Mouse (Mus musculus) testis, adult 2 months (tissue): Measurements from ENCODE around the gene Eml1. TPM values are rescaled to one million over a fixed set of nuclear protein-coding genes. Genes with fewer than 3 reads are reported as not detected.

Experiments used
- H3K27ac ChIP-seq: fragments of 200-500 bp; 2 replicates; pipeline ENCODE4 v1.5.1; 2012; ENCODE audit warnings: low read depth, low read length; ENCODE audit not compliant: control insufficient read depth, insufficient read depth
- H3K27me3 ChIP-seq: fragments of 200-500 bp; 2 replicates; pipeline ENCODE4 v1.6.1; 2012; ENCODE audit warnings: mild to moderate bottlenecking, low read length, moderate library complexity; ENCODE audit not compliant: control insufficient read depth, insufficient read depth
- H3K36me3 ChIP-seq: fragments of 200-500 bp; 2 replicates; pipeline ENCODE4 v1.6.1; 2012; ENCODE audit warnings: mild to moderate bottlenecking, low read length; ENCODE audit not compliant: control insufficient read depth, insufficient read depth
- H3K4me1 ChIP-seq: fragments of 200-500 bp; 2 replicates; pipeline ENCODE4 v1.6.1; 2012; ENCODE audit warnings: low read length; ENCODE audit not compliant: control insufficient read depth, insufficient read depth
- H3K4me3 ChIP-seq: fragments of 200-500 bp; 2 replicates; pipeline ENCODE4 v1.5.1; 2012; ENCODE audit warnings: low read depth, mild to moderate bottlenecking, low read length, moderate library complexity, mixed read lengths; ENCODE audit not compliant: control insufficient read depth
- CTCF ChIP-seq: fragments of 200-500 bp; IDR thresholded peaks from 2 replicates; pipeline ENCODE4 v1.5.1; 2012; ENCODE audit warnings: low read depth, mild to moderate bottlenecking, inconsistent platforms, low read length, moderate library complexity; ENCODE audit not compliant: control insufficient read depth, insufficient read depth, insufficient replicate concordance
- POLR2A ChIP-seq: fragments of 200-500 bp; IDR thresholded peaks from 2 replicates; pipeline ENCODE4 v1.6.1; 2012; ENCODE audit warnings: low read depth, mild to moderate bottlenecking, inconsistent platforms, low read length, moderate library complexity; ENCODE audit not compliant: control insufficient read depth
- polyA plus RNA-seq: library from polyadenylated mRNA; depleted of rRNA; stranded (reverse); fragments of >200 nt; gene quantifications from 2 replicates; pipeline ENCODE4 v1.2.3, GENCODE M21; 2012

Gene Eml1
- polyA plus RNA-seq, 1 experiment: 4.0 TPM

GRCm38 (mm10) chr12:108393637-108394036 is 22.9 kb downstream of the Eml1 start:
- TF ChIP-seq CTCF: no peak
- TF ChIP-seq POLR2A: no peak
- no peaks in the 10 kb centered on the region for H3K4me1 ChIP-seq
- H3K4me3 ChIP-seq: no peak overlapping the region
- no peak overlapping the region for H3K27ac ChIP-seq
- no peaks in the 10 kb centered on the region for H3K36me3 ChIP-seq
- H3K27me3 ChIP-seq: no peaks in the 10 kb centered on the region

- no peaks in the 10 kb centered on the region for H3K36me3 ChIP-seq
- H3K27me3 ChIP-seq: no peaks in the 10 kb centered on the region
- no peak overlapping the region for H3K4me3 ChIP-seq
- TF ChIP-seq POLR2A (no peak), CTCF (no peak)
- no peaks in the 10 kb centered on the region for H3K4me1 ChIP-seq
- H3K27ac ChIP-seq: no peak overlapping the region
Observed at GRCm38 (mm10) chr12:108394534-108395284, 24.0 kb downstream of the Eml1 start.

GRCm38 (mm10) chr12:108395285-108395660 is 24.5 kb downstream of the Eml1 start:
- Histone ChIP-seq H3K27ac (no peak overlapping the region), H3K4me1 (no peaks in the 10 kb centered on the region)
- no peak for TF ChIP-seq CTCF
- no peak for TF ChIP-seq POLR2A

GRCm38 (mm10) chr12:108396081-108396947 is 25.6 kb downstream of the Eml1 start:
- Histone ChIP-seq H3K4me3 (no peak overlapping the region), H3K27me3 (no peaks in the 10 kb centered on the region), H3K27ac (no peak overlapping the region), H3K4me1 (no peaks in the 10 kb centered on the region), H3K36me3 (no peaks in the 10 kb centered on the region)
- no peak for TF ChIP-seq CTCF
- TF ChIP-seq POLR2A: no peak

More at GRCm38 (mm10) chr12:108395285-108395660, 24.5 kb downstream of the Eml1 start:
- Histone ChIP-seq H3K4me3 (no peak overlapping the region), H3K36me3 (no peaks in the 10 kb centered on the region), H3K27me3 (no peaks in the 10 kb centered on the region)

GRCm38 (mm10) chr12:108398681-108399080 is 27.9 kb downstream of the Eml1 start:
- H3K27ac ChIP-seq: no peak overlapping the region
- no peaks in the 10 kb centered on the region for H3K27me3 ChIP-seq
- no peaks in the 10 kb centered on the region for H3K36me3 ChIP-seq
- TF ChIP-seq POLR2A (no peak), CTCF (no peak)
- H3K4me1 ChIP-seq: no peaks in the 10 kb centered on the region
- no peak overlapping the region for H3K4me3 ChIP-seq

- H3K27me3 ChIP-seq: no peaks in the 10 kb centered on the region
- H3K36me3 ChIP-seq: no peaks in the 10 kb centered on the region
- no peak overlapping the region for H3K27ac ChIP-seq
- no peaks in the 10 kb centered on the region for H3K4me1 ChIP-seq
- no peak for TF ChIP-seq CTCF
- no peak for TF ChIP-seq POLR2A
- no peak overlapping the region for H3K4me3 ChIP-seq
Observed at GRCm38 (mm10) chr12:108399191-108399590, 28.4 kb downstream of the Eml1 start.

- Histone ChIP-seq H3K27ac (no peak overlapping the region), H3K27me3 (no peaks in the 10 kb centered on the region), H3K4me3 (no peak overlapping the region), H3K4me1 (no peaks in the 10 kb centered on the region), H3K36me3 (no peaks in the 10 kb centered on the region)
- TF ChIP-seq CTCF: no peak
- TF ChIP-seq POLR2A: no peak
Observed at GRCm38 (mm10) chr12:108400951-108401350, 30.2 kb downstream of the Eml1 start.
